ENCODE assay signal across 23 mouse cellular contexts in genomic region chr8:72000223-72000622, GRCm38 (mm10). TPM values are rescaled to one million over a fixed set of nuclear protein-coding genes. Genes with fewer than 3 reads are reported as not detected.
"Had no signal": no experiment of that assay in that cellular context is flagged by ENCODE, and none has a peak within 500 bp of the region (broad histone marks: within the 10 kb centered on the region; RNA-seq: fewer than 3 reads in every experiment).

No protein-coding gene starts in this region.

- ATAC-seq: hindbrain, embryonic 16.5 days; inflammation-experienced regulatory T-cells, adult 6 months; intestine, embryonic 15.5 days; intestine, postnatal 0 days had no signal

- DNase-seq: gastrocnemius, adult 2 months; gastrocnemius, postnatal 10 days; gastrocnemius, postnatal 25 days; heart, adult 2 months; heart, postnatal 4 days; kidney, adult 18-20 months; kidney, adult 9 months; kidney, postnatal 14 days; kidney, postnatal 4 days; liver had no signal

RNA-seq across cellular contexts. Expression of gene Cyp4f18, which starts 9.2 kb away (rescaled TPM):
- total RNA-seq: layer of hippocampus, adult 2 months; layer of hippocampus, postnatal 10 days; layer of hippocampus, postnatal 25 days; left cerebral cortex, adult 2 months; left cerebral cortex, postnatal 14 days; left cerebral cortex, postnatal 36 days had no signal

RNA-seq across cellular contexts. Expression of gene Olfr372, which starts 40.8 kb away (rescaled TPM):
- total RNA-seq: gastrocnemius, adult 2 months; gastrocnemius, postnatal 10 days; gastrocnemius, postnatal 25 days; gastrocnemius, postnatal 4 days; granulocyte monocyte progenitor cell, adult 5-6 weeks; heart, adult 2 months; heart, postnatal 25 days; heart, postnatal 4 days; layer of hippocampus, adult 2 months; layer of hippocampus, postnatal 10 days; layer of hippocampus, postnatal 25 days; left cerebral cortex, adult 2 months; left cerebral cortex, postnatal 14 days; left cerebral cortex, postnatal 36 days had no signal
